Mouse (Mus musculus): ENCODE data around the gene Parp3. TPM values are rescaled to one million over a fixed set of nuclear protein-coding genes. Genes with fewer than 3 reads are reported as not detected.

Parp3 gene
- polyA plus RNA-seq, 1 experiment from 2014 or later, result 1.7 TPM

- DNase-seq (ENCODE audit: low spot score), result no peak
- Histone ChIP-seq H3K27me3 (ENCODE audit: insufficient read depth, poor library complexity, severe bottlenecking) (peaks cover 38% of the 10 kb centered on the region), H3K27ac (no peak overlapping the region), H3K4me3 (no peak overlapping the region), H3K4me1 (peaks cover 65% of the 10 kb centered on the region), H3K36me3 (peaks cover 66% of the 10 kb centered on the region), H3K9me3 (no peaks in the 10 kb centered on the region)
- 93% methylated on average over 12 of the region's 12 CpGs for WGBS
Observed at GRCm38 (mm10) chr9:106462430-106462800, 14.3 kb downstream of the Parp3 start.

GRCm38 (mm10) chr9:106461641-106462429 is 14.9 kb downstream of the Parp3 start:
- Histone ChIP-seq H3K36me3 (peaks cover 70% of the 10 kb centered on the region), H3K4me1 (peaks cover 71% of the 10 kb centered on the region), H3K9me3 (no peaks in the 10 kb centered on the region), H3K27me3 (ENCODE audit: insufficient read depth, poor library complexity, severe bottlenecking) (peaks cover 35% of the 10 kb centered on the region), H3K27ac (no peak overlapping the region), H3K4me3 (no peak overlapping the region)
- WGBS, result 82% methylated on average over 16 of the region's 16 CpGs
- no peak for DNase-seq (ENCODE audit: low spot score)

- Histone ChIP-seq H3K27ac (no peak overlapping the region), H3K4me3 (no peak overlapping the region), H3K36me3 (peaks cover 76% of the 10 kb centered on the region), H3K27me3 (ENCODE audit: insufficient read depth, poor library complexity, severe bottlenecking) (peaks cover 31% of the 10 kb centered on the region), H3K9me3 (no peaks in the 10 kb centered on the region), H3K4me1 (peaks cover 79% of the 10 kb centered on the region)
- DNase-seq (ENCODE audit: low spot score), result no peak
- WGBS, result 90% methylated on average over 9 of the region's 9 CpGs
Observed at GRCm38 (mm10) chr9:106461026-106461415, 15.7 kb downstream of the Parp3 start.

- Histone ChIP-seq H3K9me3 (no peaks in the 10 kb centered on the region), H3K36me3 (peaks cover 73% of the 10 kb centered on the region), H3K27me3 (ENCODE audit: insufficient read depth, poor library complexity, severe bottlenecking) (peaks cover 26% of the 10 kb centered on the region), H3K4me3 (no peak overlapping the region), H3K4me1 (peaks cover 79% of the 10 kb centered on the region), H3K27ac (no peak overlapping the region)
- whole genome bisulfite sequencing, result 85% methylated on average over 18 of the region's 18 CpGs
- no peak for DNase-seq (ENCODE audit: low spot score)
Observed at GRCm38 (mm10) chr9:106460401-106461025, 16.2 kb downstream of the Parp3 start.

- 69% methylated on average over 15 of the region's 15 CpGs for WGBS
- H3K27me3 ChIP-seq (ENCODE audit: insufficient read depth, poor library complexity, severe bottlenecking), result peaks cover 21% of the 10 kb centered on the region
- H3K4me3 ChIP-seq, result no peak overlapping the region; the same call in 1 of the 2 replicates
- H3K36me3 ChIP-seq, result peaks cover 73% of the 10 kb centered on the region
- peaks cover 79% of the 10 kb centered on the region for H3K4me1 ChIP-seq
- no peak for DNase-seq (ENCODE audit: low spot score)
- no peaks in the 10 kb centered on the region for H3K9me3 ChIP-seq
- H3K27ac ChIP-seq, result no peak overlapping the region
Observed at GRCm38 (mm10) chr9:106459946-106460345, 16.8 kb downstream of the Parp3 start.

GRCm38 (mm10) chr9:106457920-106458319 is 18.8 kb downstream of the Parp3 start:
- peaks cover 1% of the 10 kb centered on the region; the same call in 1 of the 2 replicates for H3K27me3 ChIP-seq (ENCODE audit: insufficient read depth, poor library complexity, severe bottlenecking)
- 66% methylated on average over 5 of the region's 5 CpGs for WGBS
- H3K27ac ChIP-seq, result peak overlapping the region; percentile 42; the same call in 1 of the 2 replicates
- peaks cover 57% of the 10 kb centered on the region for H3K36me3 ChIP-seq
- no peak overlapping the region for H3K4me3 ChIP-seq
- no peaks in the 10 kb centered on the region for H3K9me3 ChIP-seq
- DNase-seq (ENCODE audit: low spot score), result no peak
- peaks cover 83% of the 10 kb centered on the region for H3K4me1 ChIP-seq

- 60% methylated on average over 9 of the region's 9 CpGs for WGBS
- Histone ChIP-seq H3K27ac (peak overlapping the region; percentile 94), H3K9me3 (no peaks in the 10 kb centered on the region), H3K36me3 (peaks cover 50% of the 10 kb centered on the region), H3K4me3 (peak overlapping the region; percentile 87), H3K27me3 (ENCODE audit: insufficient read depth, poor library complexity, severe bottlenecking) (no peaks in the 10 kb centered on the region), H3K4me1 (peaks cover 90% of the 10 kb centered on the region)
- DNase-seq (ENCODE audit: low spot score), result no peak
Observed at GRCm38 (mm10) chr9:106457163-106457559, 19.6 kb downstream of the Parp3 start.

GRCm38 (mm10) chr9:106456325-106457162 is 20.2 kb downstream of the Parp3 start:
- WGBS, result 42% methylated on average over 15 of the region's 15 CpGs
- peak overlapping the region; percentile 94 for H3K27ac ChIP-seq
- peaks cover 96% of the 10 kb centered on the region for H3K4me1 ChIP-seq
- H3K4me3 ChIP-seq, result peak overlapping the region; percentile 87
- H3K9me3 ChIP-seq, result no peaks in the 10 kb centered on the region
- no peaks in the 10 kb centered on the region for H3K27me3 ChIP-seq (ENCODE audit: insufficient read depth, poor library complexity, severe bottlenecking)
- peaks cover 44% of the 10 kb centered on the region for H3K36me3 ChIP-seq
- no peak for DNase-seq (ENCODE audit: low spot score)

GRCm38 (mm10) chr9:106454888-106455681 is 21.7 kb downstream of the Parp3 start:
- H3K4me3 ChIP-seq, result peak overlapping the region; percentile 87
- H3K36me3 ChIP-seq, result peaks cover 30% of the 10 kb centered on the region; the same call in 1 of the 2 replicates
- under 1% methylated on average over 17 of the region's 17 CpGs for WGBS
- peaks cover 100% of the 10 kb centered on the region for H3K4me1 ChIP-seq
- peak; percentile 85 for DNase-seq (ENCODE audit: low spot score)
- H3K27me3 ChIP-seq (ENCODE audit: insufficient read depth, poor library complexity, severe bottlenecking), result peaks cover under 1% of the 10 kb centered on the region; the same call in 1 of the 2 replicates
- H3K27ac ChIP-seq, result peak overlapping the region; percentile 94
- H3K9me3 ChIP-seq, result no peaks in the 10 kb centered on the region

GRCm38 (mm10) chr9:106454071-106454761 is 22.5 kb downstream of the Parp3 start:
- Histone ChIP-seq H3K9me3 (no peaks in the 10 kb centered on the region), H3K4me3 (peak overlapping the region; percentile 87), H3K27me3 (ENCODE audit: insufficient read depth, poor library complexity, severe bottlenecking) (peaks cover 4% of the 10 kb centered on the region; the same call in 1 of the 2 replicates), H3K36me3 (0 out of 2 replicates have a peak, but pooled peaks cover 23% of the 10 kb centered on the region), H3K27ac (peak overlapping the region; percentile 94), H3K4me1 (peaks cover 98% of the 10 kb centered on the region)
- DNase-seq (ENCODE audit: low spot score), result peak; percentile 86
- WGBS, result 2% methylated on average over 20 of the region's 20 CpGs

GRCm38 (mm10) chr9:106453271-106454070 is 23.3 kb downstream of the Parp3 start, which contains the start of gene Pcbp4:
Gene Pcbp4 (plus strand): TSS chr9:106453291.
- Histone ChIP-seq H3K36me3 (0 out of 2 replicates have a peak, but pooled peaks cover 16% of the 10 kb centered on the region), H3K4me3 (peak within 1 kb of the TSS; percentile 87), H3K27me3 (ENCODE audit: insufficient read depth, poor library complexity, severe bottlenecking) (peaks cover 4% of the 10 kb centered on the region; the same call in 1 of the 2 replicates), H3K4me1 (peaks cover 98% of the 10 kb centered on the region), H3K9me3 (no peaks in the 10 kb centered on the region), H3K27ac (peak within 1 kb of the TSS; percentile 94)
- WGBS, result 1% methylated on average over 59 of the region's 74 CpGs
- peak; percentile 91 for DNase-seq (ENCODE audit: low spot score)
